Mouse (Mus musculus) layer of hippocampus, adult 2 months (tissue): ENCODE results near the gene Sprr2h. TPM values are rescaled to one million over a fixed set of nuclear protein-coding genes. Genes with fewer than 3 reads are reported as not detected.

Experiments used
- DNase-seq, 2 experiments: peaks; one replicate each; pipeline ENCODE4 v3.0.0; 2022; ENCODE audit warnings: low spot score in 2 of 2
- H3K27ac ChIP-seq: fragments of 200-600 bp; 2 replicates; pipeline ENCODE4 v1.8.1; 2022
- H3K4me3 ChIP-seq: fragments of 200-600 bp; 2 replicates; pipeline ENCODE4 v1.8.1; 2022; ENCODE audit warnings: mild to moderate bottlenecking
- CTCF ChIP-seq: fragments of 200-600 bp; conservative IDR thresholded peaks from 2 replicates; pipeline ENCODE4 v1.8.1; 2022; ENCODE audit warnings: antibody characterized with exemption, mild to moderate bottlenecking, moderate library complexity
- long read RNA-seq, 2 experiments: library from polyadenylated mRNA; stranded (forward); transcript quantifications; one replicate each; pipeline ENCODE4 v2.0.0; 2021; ENCODE audit warnings: borderline mapping rate in 2 of 2
- total RNA-seq, 2 experiments: library from RNA; stranded (reverse); gene quantifications; 2 replicates each; pipeline ENCODE4 v1.2.3; 2021

Gene Sprr2h
- not detected for total RNA-seq
- long read RNA-seq, experiment 1 = 0 reads
- long read RNA-seq, experiment 2 = 0 reads

- no peak for TF ChIP-seq CTCF
- Histone ChIP-seq H3K4me3 (no peak within 1 kb of the TSS), H3K27ac (no peak within 1 kb of the TSS)
- DNase-seq = no peak
These were observed at the start of gene Sprr2h for GRCm38 (mm10) chr3:92385385-92385784. Gene Sprr2h, plus strand, starts transcription at chr3:92385685.

GRCm38 (mm10) chr3:92336278-92336677 lies 49.2 kb upstream of the Sprr2h start:
- no peak for DNase-seq
- no peak for TF ChIP-seq CTCF
- Histone ChIP-seq H3K27ac (no peak overlapping the region), H3K4me3 (no peak overlapping the region)

GRCm38 (mm10) chr3:92338840-92339239 lies 46.6 kb upstream of the Sprr2h start, which contains the start of gene Sprr2d:
Gene Sprr2d, plus strand, starts transcription at chr3:92339140.
- no peak for TF ChIP-seq CTCF
- Histone ChIP-seq H3K4me3 (no peak within 1 kb of the TSS), H3K27ac (no peak within 1 kb of the TSS)
- DNase-seq = no peak

- Histone ChIP-seq H3K4me3 (no peak within 1 kb of the TSS), H3K27ac (no peak within 1 kb of the TSS)
- no peak for TF ChIP-seq CTCF
- DNase-seq = no peak
These were observed 33.6 kb upstream of the Sprr2h start, which contains the start of gene Sprr2e for GRCm38 (mm10) chr3:92351843-92352242. Gene Sprr2e, plus strand, starts transcription at chr3:92352143.

GRCm38 (mm10) chr3:92361619-92362018 lies 23.9 kb upstream of the Sprr2h start:
- no peak for TF ChIP-seq CTCF
- DNase-seq = no peak
- Histone ChIP-seq H3K27ac (no peak overlapping the region), H3K4me3 (no peak overlapping the region)

GRCm38 (mm10) chr3:92364887-92365286 lies 20.6 kb upstream of the Sprr2h start, which contains the start of gene Sprr2f:
Gene Sprr2f, plus strand, starts transcription at chr3:92365187.
- Histone ChIP-seq H3K4me3 (no peak within 1 kb of the TSS), H3K27ac (no peak within 1 kb of the TSS)
- TF ChIP-seq CTCF = no peak
- DNase-seq = no peak

- TF ChIP-seq CTCF = no peak
- no peak overlapping the region for H3K27ac ChIP-seq
- DNase-seq = no peak
- no peak overlapping the region for H3K4me3 ChIP-seq
These were observed 11.9 kb upstream of the Sprr2h start for GRCm38 (mm10) chr3:92373613-92374012.

GRCm38 (mm10) chr3:92394301-92394700 lies 8.8 kb downstream of the Sprr2h start:
- Histone ChIP-seq H3K27ac (no peak overlapping the region), H3K4me3 (no peak overlapping the region)
- no peak for DNase-seq
- peak; percentile 70 for TF ChIP-seq CTCF

GRCm38 (mm10) chr3:92407691-92408090 lies 22.2 kb downstream of the Sprr2h start, which contains the start of gene Sprr2i:
Gene Sprr2i, plus strand, starts transcription at chr3:92407991.
- no peak for TF ChIP-seq CTCF
- Histone ChIP-seq H3K4me3 (no peak within 1 kb of the TSS), H3K27ac (no peak within 1 kb of the TSS)
- no peak for DNase-seq

GRCm38 (mm10) chr3:92417782-92418181 lies 32.3 kb downstream of the Sprr2h start, which contains the start of gene Sprr2j-ps:
Gene Sprr2j-ps, plus strand, starts transcription at chr3:92418082.
- H3K27ac ChIP-seq = no peak within 1 kb of the TSS
- H3K4me3 ChIP-seq = no peak within 1 kb of the TSS
- TF ChIP-seq CTCF = no peak
- DNase-seq = no peak

GRCm38 (mm10) chr3:92429323-92429722 lies 43.8 kb downstream of the Sprr2h start, which contains the start of gene Gm9774:
Gene Gm9774, minus strand, starts transcription at chr3:92429423.
- Histone ChIP-seq H3K4me3 (no peak within 1 kb of the TSS), H3K27ac (no peak within 1 kb of the TSS)
- TF ChIP-seq CTCF = no peak
- no peak for DNase-seq

GRCm38 (mm10) chr3:92432282-92432681 lies 46.8 kb downstream of the Sprr2h start, which contains the start of gene Sprr2k:
Gene Sprr2k, plus strand, starts transcription at chr3:92432582.
- no peak for DNase-seq
- no peak within 1 kb of the TSS for H3K4me3 ChIP-seq
- H3K27ac ChIP-seq = no peak within 1 kb of the TSS
- no peak for TF ChIP-seq CTCF

Other genes with a start within 250 kb of the Sprr2h start
- not detected for gene Lelp1, start 242.9 kb upstream of the Sprr2h start, total RNA-seq
- gene Sprr2a1, start 169.9 kb upstream of the Sprr2h start, total RNA-seq = not detected
- not detected for gene Sprr2a2, start 169.8 kb upstream of the Sprr2h start, total RNA-seq
- not detected for gene Sprr2a3, start 100.3 kb upstream of the Sprr2h start, total RNA-seq
- gene Sprr2b, start 69.1 kb upstream of the Sprr2h start, total RNA-seq = not detected
- not detected for gene Sprr2d, start 46.5 kb upstream of the Sprr2h start, total RNA-seq
- not detected for gene Sprr2e, start 33.5 kb upstream of the Sprr2h start, total RNA-seq
- gene Sprr2f, start 20.5 kb upstream of the Sprr2h start, total RNA-seq = not detected
- gene Sprr2i, start 22.3 kb downstream of the Sprr2h start, total RNA-seq = not detected
- gene Sprr2j-ps, start 32.4 kb downstream of the Sprr2h start, total RNA-seq = not detected
- 1 to 10 TPM; 1.1 to 4.2 TPM for gene Gm9774, start 43.7 kb downstream of the Sprr2h start, total RNA-seq
- gene Sprr2k, start 46.9 kb downstream of the Sprr2h start, total RNA-seq = not detected
- gene Sprr1b, start 53.1 kb downstream of the Sprr2h start, total RNA-seq = not detected
- not detected for gene Sprr3, start 73.0 kb downstream of the Sprr2h start, total RNA-seq
- not detected for gene Sprr1a, start 100.2 kb downstream of the Sprr2h start, total RNA-seq
- not detected for gene Sprr4, start 114.8 kb downstream of the Sprr2h start, total RNA-seq
- gene 2310046K23Rik, start 148.8 kb downstream of the Sprr2h start, total RNA-seq = not detected
- not detected for gene Ivl, start 188.1 kb downstream of the Sprr2h start, total RNA-seq
- gene Smcp, start 203.3 kb downstream of the Sprr2h start, total RNA-seq = not detected
- not detected for gene 2210017I01Rik, start 221.8 kb downstream of the Sprr2h start, total RNA-seq
- gene Lce6a, start 236.0 kb downstream of the Sprr2h start, total RNA-seq = not detected